Mouse (Mus musculus) bone marrow macrophage, adult 2 months (primary cell): ENCODE results near the gene 9430097D07Rik. TPM values are rescaled to one million over a fixed set of nuclear protein-coding genes. Genes with fewer than 3 reads are reported as not detected.

Source experiments
- H3K27ac ChIP-seq: 2 replicates; pipeline ENCODE4 v1.5.1; 2012; ENCODE audit warnings: low read depth, low read length; ENCODE audit not compliant: insufficient read depth
- H3K4me1 ChIP-seq: 2 replicates; pipeline ENCODE4 v1.6.1; 2012; ENCODE audit warnings: low read length; ENCODE audit not compliant: control insufficient read depth, insufficient read depth
- H3K4me3 ChIP-seq: 2 replicates; pipeline ENCODE4 v1.5.1; 2012; ENCODE audit warnings: mild to moderate bottlenecking, low read length, moderate library complexity; ENCODE audit not compliant: insufficient read depth
- CTCF ChIP-seq: IDR thresholded peaks from 2 replicates; pipeline ENCODE4 v1.5.1; 2012; ENCODE audit warnings: low read depth, mild to moderate bottlenecking, low read length, moderate library complexity
- POLR2A ChIP-seq: IDR thresholded peaks from 2 replicates; pipeline ENCODE4 v1.6.1; 2012; ENCODE audit warnings: mild to moderate bottlenecking, low read depth, low read length, borderline replicate concordance
- polyA plus RNA-seq: library from polyadenylated mRNA; stranded (reverse); fragments of >200 nt; gene quantifications from 2 replicates; pipeline ENCODE4 v1.2.4, GENCODE M21; 2012; ENCODE audit not compliant: missing spikeins, insufficient read depth, insufficient read length

The 9430097D07Rik gene
- polyA plus RNA-seq, 1 experiment = not detected

DNA sequence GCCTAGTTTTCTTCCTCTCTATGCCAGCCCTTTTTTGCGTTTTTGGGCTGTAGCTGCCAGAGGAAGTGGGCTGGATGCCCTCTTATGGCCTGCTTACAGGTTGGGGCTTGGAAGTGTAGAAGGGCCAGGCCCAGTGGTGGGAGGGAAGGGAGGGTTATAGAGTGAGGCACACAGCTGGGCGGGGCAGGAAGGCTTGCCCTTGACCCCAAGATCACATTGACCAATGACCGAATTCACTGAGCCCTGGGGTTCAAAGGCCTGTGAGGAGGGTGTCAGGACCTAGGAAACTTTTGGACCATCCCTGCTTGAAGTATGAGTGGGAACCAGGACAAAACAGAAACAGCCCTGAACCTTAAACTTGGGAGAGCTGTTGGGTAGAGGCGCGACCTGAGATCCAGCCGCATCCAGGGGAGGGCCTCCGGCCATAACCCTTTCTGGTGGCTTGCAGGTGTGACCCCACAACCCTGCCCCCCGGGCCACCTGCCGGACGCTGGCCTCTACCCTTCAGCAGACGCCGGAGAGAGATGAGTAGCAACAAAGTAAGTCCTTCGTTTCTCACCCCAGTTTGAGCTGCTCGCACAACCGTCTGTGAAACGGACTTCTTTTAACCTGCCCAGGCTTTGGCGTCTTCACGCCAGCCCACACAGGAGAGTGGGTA, 33.4 kb upstream of the 9430097D07Rik start:
- TF ChIP-seq CTCF (no peak), POLR2A (no peak)
- Histone ChIP-seq H3K4me3 (peak overlapping the region; percentile 93), H3K27ac (peak overlapping the region; percentile 83), H3K4me1 (peaks cover 14% of the 10 kb centered on the region)

GRCm38 (mm10) chr2:32608141-32608777, 32.8 kb upstream of the 9430097D07Rik start:
- TF ChIP-seq CTCF (no peak), POLR2A (no peak)
- Histone ChIP-seq H3K27ac (peak overlapping the region; percentile 83), H3K4me3 (peak overlapping the region; percentile 93), H3K4me1 (peaks cover 14% of the 10 kb centered on the region)

DNA sequence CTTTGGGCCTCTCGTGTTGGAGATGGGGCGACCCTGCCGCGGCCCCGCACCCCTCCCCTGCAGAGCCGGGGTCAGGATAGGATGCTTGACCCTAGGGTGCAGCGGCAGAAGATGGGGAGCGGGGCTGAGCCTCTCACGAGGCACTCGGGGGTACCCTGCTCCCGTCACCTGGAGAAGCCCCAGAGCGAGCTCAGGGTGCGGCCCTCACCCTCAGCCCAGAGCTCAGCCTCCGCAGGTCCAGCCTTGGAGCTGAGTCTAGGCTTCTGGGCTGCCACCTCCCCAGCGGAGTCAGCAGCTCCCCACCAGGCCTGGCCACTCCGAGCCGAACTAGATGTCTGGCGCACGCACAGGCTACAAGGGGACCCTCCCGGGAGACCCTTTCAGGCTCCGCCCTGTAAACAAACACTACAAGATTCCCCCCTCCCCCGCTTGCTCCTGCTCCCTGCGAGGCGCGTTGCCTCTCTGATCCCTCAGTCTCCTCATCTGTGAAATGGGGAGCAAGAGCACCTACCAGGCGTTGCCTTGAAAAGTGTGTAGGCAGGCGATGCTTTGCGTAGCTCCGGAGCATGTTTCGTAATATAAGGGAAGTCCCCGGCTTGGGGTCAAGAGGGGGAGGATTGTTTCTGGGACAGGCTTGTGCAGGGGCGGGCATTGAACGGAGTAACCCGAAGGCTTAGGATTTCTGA, 31.9 kb upstream of the 9430097D07Rik start:
- Histone ChIP-seq H3K4me3 (peak overlapping the region; percentile 93), H3K27ac (peak overlapping the region; percentile 81), H3K4me1 (peaks cover 14% of the 10 kb centered on the region)
- TF ChIP-seq POLR2A (no peak), CTCF (no peak)

- Histone ChIP-seq H3K4me1 (peaks cover 22% of the 10 kb centered on the region), H3K4me3 (peak overlapping the region; percentile 93), H3K27ac (peak overlapping the region; percentile 81)
- TF ChIP-seq CTCF (peak; percentile 59), POLR2A (no peak)
Observed at GRCm38 (mm10) chr2:32606161-32607142, 31.0 kb upstream of the 9430097D07Rik start.

- H3K27ac ChIP-seq = no peak overlapping the region
- H3K4me3 ChIP-seq = no peak overlapping the region
- peaks cover 16% of the 10 kb centered on the region for H3K4me1 ChIP-seq
- TF ChIP-seq CTCF (no peak), POLR2A (no peak)
Observed at GRCm38 (mm10) chr2:32604631-32605030, 29.1 kb upstream of the 9430097D07Rik start.

DNA sequence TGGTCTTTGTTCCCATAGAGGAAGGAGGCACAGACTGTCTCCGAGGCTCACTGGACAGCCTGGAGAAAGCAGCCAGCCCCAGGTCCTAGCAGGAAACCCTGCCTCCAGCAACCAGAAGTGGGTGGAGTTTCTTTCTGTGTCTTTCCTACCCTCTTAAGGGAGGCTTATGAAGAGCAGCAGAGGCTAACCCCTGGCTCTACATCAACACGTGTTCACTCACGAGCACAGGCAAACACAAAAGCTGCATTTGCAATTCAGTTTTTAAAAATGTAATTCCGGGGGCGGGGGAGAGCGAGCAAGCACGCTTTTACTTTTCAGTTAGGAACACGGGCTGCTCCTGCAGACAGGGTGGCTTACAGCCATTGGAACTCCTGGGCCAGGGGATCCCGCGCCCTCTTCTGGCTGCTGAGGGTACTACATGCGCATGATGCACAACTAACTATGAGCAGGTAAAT, 27.1 kb upstream of the 9430097D07Rik start:
- TF ChIP-seq CTCF = peak; percentile 80
- TF ChIP-seq POLR2A = no peak
- peak overlapping the region; percentile 55 for H3K4me3 ChIP-seq
- H3K4me1 ChIP-seq = peaks cover 10% of the 10 kb centered on the region
- 0 out of 2 replicates have a peak overlapping the region, but pooled peaks have one; percentile 33 for H3K27ac ChIP-seq

- no peak overlapping the region for H3K27ac ChIP-seq
- no peak overlapping the region for H3K4me3 ChIP-seq
- TF ChIP-seq POLR2A = no peak
- TF ChIP-seq CTCF = peak; percentile 46
- peaks cover 9% of the 10 kb centered on the region for H3K4me1 ChIP-seq
Observed at GRCm38 (mm10) chr2:32601417-32602065, 26.1 kb upstream of the 9430097D07Rik start.

GRCm38 (mm10) chr2:32599409-32599808, 23.9 kb upstream of the 9430097D07Rik start, which contains the start of gene St6galnac6:
Gene St6galnac6, plus strand, starts transcription at chr2:32599709.
- Histone ChIP-seq H3K27ac (no peak within 1 kb of the TSS), H3K4me1 (peaks cover 8% of the 10 kb centered on the region), H3K4me3 (no peak within 1 kb of the TSS)
- TF ChIP-seq CTCF (no peak), POLR2A (no peak)
